Mouse (Mus musculus): ENCODE measurements around the gene Gm8978.
"Not testable (repeated sequence)": the region's sequence is repeated elsewhere in the genome, so short reads cannot be mapped to it uniquely, and the experiment has no call there.

- TF ChIP-seq TAL1, GATA1 (IDR thresholded peaks at IDR 0.05; ENCODE audit: low read length): not testable (repeated sequence)
These were observed 35.3 kb downstream of the Gm8978 start for GRCm38 (mm10) chr19:33589626-33590302.

Data from erythroblast, embryonic 14.5 days (primary cell).